23 mouse cellular contexts compared by ENCODE assay signal in the genomic region with DNA sequence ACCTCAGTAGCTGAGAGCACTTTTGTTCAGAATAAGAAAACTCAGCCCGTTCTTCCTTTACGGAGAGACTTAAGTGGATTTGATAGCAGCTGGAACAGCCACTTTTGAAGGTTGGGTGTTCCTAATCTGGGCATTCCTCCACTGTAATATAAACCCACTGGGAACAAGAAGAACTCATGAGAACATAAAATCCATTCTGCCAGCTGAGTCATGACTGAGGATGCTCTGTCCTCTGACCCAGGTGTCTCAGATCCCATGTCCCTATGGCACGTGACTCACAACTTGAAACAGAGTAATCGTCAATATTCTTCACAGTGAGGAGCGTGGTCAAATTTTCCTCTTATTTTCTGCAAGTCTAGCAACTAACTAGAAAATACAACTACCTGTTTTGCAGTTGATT.
A peak's percentile ranks its signal among the peaks of the same experiment; 100 is the strongest.
DNase-seq lines count a peak whose midpoint lies in the region; ATAC-seq and TF ChIP-seq lines count a peak whose summit lies in the region.
"Had no signal": no experiment of that assay in that cellular context is flagged by ENCODE, and none has a peak within 500 bp of the region (broad histone marks: within the 10 kb centered on the region; RNA-seq: fewer than 3 reads in every experiment).

No protein-coding gene starts in this region.

- no peak overlapping the region for H3K4me3 ChIP-seq in C2C12 (ENCODE audit: insufficient read depth, poor library complexity, severe bottlenecking)
- no peak overlapping the region for H3K4me3 ChIP-seq in myocyte
- H3K4me3 ChIP-seq in hindbrain, embryonic 12.5 days: no peak overlapping the region

- H3K27ac ChIP-seq in hindbrain, embryonic 12.5 days: no peak overlapping the region

- no peaks in the 10 kb centered on the region for H3K79me2 ChIP-seq in C2C12 (ENCODE audit: control insufficient read depth, insufficient read depth)
- no peaks in the 10 kb centered on the region for H3K79me2 ChIP-seq in myocyte (ENCODE audit: control insufficient read depth, insufficient read depth)

- WGBS in hindbrain, embryonic 12.5 days: 97% methylated on average over 5 of the region's 5 CpGs

- no peaks in the 10 kb centered on the region for H3K4me1 ChIP-seq in hindbrain, embryonic 12.5 days

- no peaks in the 10 kb centered on the region for H3K79me3 ChIP-seq in C2C12 (ENCODE audit: low read depth)

- no peak overlapping the region for H3K9ac ChIP-seq in hindbrain, embryonic 12.5 days

- DNase-seq in gastrocnemius, adult 18-20 months (ENCODE audit: low spot score): peak; percentile 52
- DNase-seq in gastrocnemius, postnatal 10 days: no peak
- DNase-seq in skeletal muscle tissue, adult 2 months (ENCODE audit: low read depth, low spot score): peak; percentile 61
- no peak for DNase-seq in cerebellum, postnatal 10 days
- DNase-seq in spleen, postnatal 10 days (ENCODE audit: low spot score in 2 of 2): no peak
- DNase-seq: adrenal gland, adult 2 months; adrenal gland, adult 8-10 months; adrenal gland, postnatal 10 days; adrenal gland, postnatal 14 days; adrenal gland, postnatal 25 days; adrenal gland, postnatal 36 days; B cell, adult 2 months; cerebellum, adult 11 months; cerebellum, adult 11-12 months; cerebellum, adult 18-20 months had no signal

- H3K36me3 ChIP-seq in C2C12 (ENCODE audit: control insufficient read depth, insufficient read depth) (no peaks in the 10 kb centered on the region), myocyte (ENCODE audit: control insufficient read depth, insufficient read depth) (no peaks in the 10 kb centered on the region)
- H3K36me3 ChIP-seq in hindbrain, embryonic 12.5 days: no peaks in the 10 kb centered on the region
- H3K36me3 ChIP-seq: G1E had no signal

- ATAC-seq in hindbrain, embryonic 12.5 days (ENCODE audit: low FRiP score): no peak
- ATAC-seq: activated CD4-positive, CD25-positive, alpha-beta regulatory T cell, adult 4 months; CD4-positive, CD25-positive, alpha-beta regulatory T cell, adult 4 months; Patski had no signal

- H3K4me2 ChIP-seq in myocyte (ENCODE audit: low read depth): no peak overlapping the region
- H3K4me2 ChIP-seq in hindbrain, embryonic 12.5 days (replicated peaks): no peak overlapping the region

- no peaks in the 10 kb centered on the region for H3K9me3 ChIP-seq in hindbrain, embryonic 12.5 days (replicated peaks)

- TF ChIP-seq CTCF in C2C12 (IDR thresholded peaks at IDR 0.05; ENCODE audit: control insufficient read depth, insufficient read depth, insufficient read length): no peak

- H3ac ChIP-seq in C2C12 (ENCODE audit: control insufficient read depth, insufficient read length, low read depth): no peak overlapping the region
- no peak overlapping the region for H3ac ChIP-seq in myocyte (ENCODE audit: control insufficient read depth, insufficient read length)

- no peaks in the 10 kb centered on the region for H3K27me3 ChIP-seq in C2C12 (ENCODE audit: control insufficient read depth, insufficient read depth, insufficient read length)
- no peaks in the 10 kb centered on the region for H3K27me3 ChIP-seq in myocyte (ENCODE audit: control insufficient read depth, insufficient read depth, insufficient read length)
- H3K27me3 ChIP-seq in hindbrain, embryonic 12.5 days: no peaks in the 10 kb centered on the region
- H3K27me3 ChIP-seq: CH12.LX, Patski had no signal

- no peak for TF ChIP-seq POLR2A in myocyte (IDR thresholded peaks at IDR 0.05; ENCODE audit: insufficient read length, low read depth)

TF ChIP-seq in C2C12, 6 proteins besides CTCF, POLR2A, EP300 and RAD21:
- TF ChIP-seq MYOD1 (IDR thresholded peaks at IDR 0.05; ENCODE audit: control insufficient read depth, insufficient read length, low read depth) (no peak), MAX (IDR thresholded peaks at IDR 0.05) (no peak), USF1 (IDR thresholded peaks at IDR 0.05; ENCODE audit: low read depth) (peak; percentile 48), CEBPB (IDR thresholded peaks at IDR 0.05; ENCODE audit: low read depth) (no peak)

TF ChIP-seq in myocyte, 11 proteins besides CTCF, POLR2A, EP300 and RAD21:
- TF ChIP-seq REST (IDR thresholded peaks at IDR 0.05; ENCODE audit: insufficient read depth, insufficient read length) (no peak), USF1 (IDR thresholded peaks at IDR 0.05; ENCODE audit: low read depth) (peak; percentile 28)
TF ChIP-seq in myocyte: peak in this region for 1.

Comparison
In these comparisons a context has a peak if more than half of its experiments do, and no peak if none do; other contexts are left out.
1. DNase-seq: peak in gastrocnemius, adult 18-20 months (single experiment) and skeletal muscle tissue, adult 2 months (single experiment); none in gastrocnemius, postnatal 10 days (single experiment), cerebellum, postnatal 10 days (0 of 2) and spleen, postnatal 10 days (0 of 2).